Mouse (Mus musculus) hindbrain, embryonic 15.5 days (tissue): Measurements from ENCODE around the gene Leap2. TPM values are rescaled to one million over a fixed set of nuclear protein-coding genes. Genes with fewer than 3 reads are reported as not detected.

Source experiments
- ATAC-seq: fragments of 200-750 bp; cut with Nextera tagmentation; 2 replicates; pipeline ENCODE4 v1.8.0; 2017; ENCODE audit warnings: low read depth, moderate number of reproducible peaks, moderate TSS enrichment; ENCODE audit not compliant: low FRiP score
- H3K27ac ChIP-seq: fragments of 300-500 bp; sonication (generic); replicated peaks from 2 replicates; pipeline ENCODE4 v1.5.1; 2015; ENCODE audit warnings: mild to moderate bottlenecking, inconsistent platforms
- H3K27me3 ChIP-seq: fragments of 300-500 bp; sonication (generic); 2 replicates; pipeline ENCODE4 v1.6.1; 2015; ENCODE audit warnings: control low read depth, inconsistent platforms
- H3K36me3 ChIP-seq: fragments of 300-500 bp; sonication (generic); 2 replicates; pipeline ENCODE4 v1.6.1; 2015; ENCODE audit warnings: control low read depth, inconsistent platforms
- H3K4me1 ChIP-seq: fragments of 300-500 bp; sonication (generic); replicated peaks from 2 replicates; pipeline ENCODE4 v1.6.1; 2015; ENCODE audit warnings: control low read depth, inconsistent platforms
- H3K4me2 ChIP-seq: fragments of 300-500 bp; sonication (generic); 2 replicates; pipeline ENCODE4 v1.6.1; 2015; ENCODE audit warnings: moderate library complexity, mild to moderate bottlenecking, inconsistent platforms
- H3K4me3 ChIP-seq: fragments of 300-500 bp; sonication (generic); 2 replicates; pipeline ENCODE4 v1.5.1; 2015; ENCODE audit warnings: mild to moderate bottlenecking, inconsistent platforms
- H3K9ac ChIP-seq: fragments of 300-500 bp; sonication (generic); 2 replicates; pipeline ENCODE4 v1.6.1; 2015; ENCODE audit warnings: inconsistent platforms
- H3K9me3 ChIP-seq: fragments of 300-500 bp; sonication (generic); 2 replicates; pipeline ENCODE4 v1.6.1; 2016; ENCODE audit warnings: control low read depth, inconsistent platforms
- WGBS: fragments of 180-500 bp; shearing (Covaris S2); methylation state at CpG from one replicate; pipeline ENCODE4 v1.1.7; 2015; 5-methylcytosine and 5-hydroxymethylcytosine counted together
- polyA plus RNA-seq: library from polyadenylated mRNA; unstranded; fragments of >200 nt; fragmentation: Nextera tagmentation; extraction: Ambion mirVana; gene quantifications from 2 replicates; pipeline ENCODE4 v1.2.1, GENCODE M21; 2015

Gene Leap2
- 0.52 TPM in 1 of 2 replicates, not detected in the other for polyA plus RNA-seq

DNA sequence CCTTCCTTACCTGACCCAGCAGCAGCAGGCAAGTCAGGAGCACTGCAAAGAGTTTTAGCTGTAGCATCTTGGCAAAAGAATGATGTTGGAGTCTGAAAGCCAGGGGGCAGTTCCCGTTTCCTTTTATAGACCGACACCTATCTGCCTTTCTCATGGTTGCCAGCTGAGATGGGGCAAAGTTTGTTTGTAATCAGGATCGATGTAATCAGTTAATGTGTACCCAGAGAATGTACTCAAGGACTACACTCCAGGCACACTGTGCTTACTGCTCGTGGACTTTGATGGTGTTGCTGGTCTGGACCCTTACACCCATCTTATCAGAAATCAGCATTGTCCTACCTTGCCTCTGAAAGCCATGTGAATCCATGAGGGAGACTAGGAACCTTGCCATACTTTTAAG lies at the start of gene Leap2:
Gene Leap2, minus strand, starts transcription at position 135 of the 400 bp plus-strand sequence.
- ATAC-seq: no peak
- WGBS: 95% methylated on average over 4 of the region's 4 CpGs
- Histone ChIP-seq H3K27me3 (no peaks in the 10 kb centered on the region), H3K9me3 (no peaks in the 10 kb centered on the region), H3K9ac (no peak within 1 kb of the TSS), H3K36me3 (peaks cover 28% of the 10 kb centered on the region), H3K27ac (no peak within 1 kb of the TSS), H3K4me2 (no peak within 1 kb of the TSS), H3K4me3 (no peak within 1 kb of the TSS), H3K4me1 (no peaks in the 10 kb centered on the region)

DNA sequence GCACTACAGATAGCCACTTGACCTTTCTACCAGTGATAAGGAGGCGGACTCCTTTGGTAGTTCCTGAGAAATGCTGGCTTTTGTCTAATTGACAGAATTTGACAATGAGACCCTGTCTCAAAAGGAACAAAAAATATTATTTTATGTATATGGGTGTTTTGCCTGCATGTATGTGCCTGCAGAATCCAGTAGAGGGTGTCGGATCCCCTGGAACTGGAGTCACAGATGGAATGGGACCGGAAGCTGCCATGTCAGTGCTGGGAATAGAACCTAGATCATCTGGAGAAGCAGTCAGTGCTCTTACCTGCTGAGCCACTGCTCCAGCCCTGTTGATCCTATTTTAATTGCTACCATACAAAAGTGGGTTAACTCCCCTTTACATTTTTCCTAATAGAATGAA lies 49.7 kb upstream of the Leap2 start:
- Histone ChIP-seq H3K4me1 (peaks cover 21% of the 10 kb centered on the region), H3K4me3 (no peak overlapping the region), H3K9me3 (no peaks in the 10 kb centered on the region), H3K36me3 (no peaks in the 10 kb centered on the region), H3K9ac (no peak overlapping the region), H3K27ac (no peak overlapping the region), H3K27me3 (peaks cover 36% of the 10 kb centered on the region), H3K4me2 (no peak overlapping the region)
- no peak for ATAC-seq
- WGBS: 83% methylated on average over 3 of the region's 3 CpGs

DNA sequence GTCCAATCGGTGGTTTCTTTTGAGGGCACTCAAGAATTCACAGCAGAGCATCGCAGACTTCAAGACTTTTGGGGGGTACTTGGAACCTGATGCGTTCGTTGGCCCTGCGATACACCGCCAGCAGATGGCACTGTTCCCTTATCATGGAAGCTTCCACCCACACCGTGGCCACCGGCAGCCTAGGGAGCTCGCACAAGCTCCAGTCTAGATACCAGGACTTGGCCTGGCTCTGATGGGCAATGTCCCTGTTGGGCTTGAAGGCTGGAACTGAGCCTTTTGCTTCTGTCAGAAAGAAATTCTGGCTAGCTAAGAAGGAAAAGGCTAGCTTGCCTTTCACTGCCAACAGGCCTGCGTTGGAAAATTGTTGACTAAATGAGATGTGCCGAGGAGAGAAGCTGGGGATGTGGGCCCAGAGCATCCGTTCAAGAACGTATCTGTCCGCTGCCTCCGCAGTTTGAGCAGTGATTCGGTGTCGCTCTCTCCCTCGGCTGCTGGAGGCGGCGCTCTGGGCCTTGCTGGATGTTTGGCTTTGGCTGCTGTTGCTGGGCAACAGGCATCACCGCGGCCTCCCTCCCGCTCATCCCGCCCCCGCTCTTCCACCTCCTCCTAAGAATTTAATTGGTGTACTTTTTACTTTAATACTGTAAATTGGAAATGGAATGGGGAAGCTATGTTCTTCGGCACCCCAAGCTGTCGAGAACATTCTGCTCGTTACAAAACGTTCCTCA lies 47.2 kb upstream of the Leap2 start, which contains the start of gene Gm9837:
Gene Gm9837, minus strand, starts transcription at position 512 of the 728 bp plus-strand sequence.
- ATAC-seq: peak; percentile 81
- 2% methylated on average over 29 of the region's 29 CpGs for WGBS
- no peaks in the 10 kb centered on the region for H3K9me3 ChIP-seq
- 0 out of 2 replicates have a peak within 1 kb of the TSS, but pooled peaks have one; percentile 29 for H3K9ac ChIP-seq
- peaks cover 18% of the 10 kb centered on the region for H3K4me1 ChIP-seq
- H3K4me2 ChIP-seq: peak within 1 kb of the TSS; percentile 55
- H3K36me3 ChIP-seq: no peaks in the 10 kb centered on the region
- H3K4me3 ChIP-seq: peak within 1 kb of the TSS; percentile 21
- H3K27me3 ChIP-seq: peaks cover 35% of the 10 kb centered on the region
- H3K27ac ChIP-seq: peak within 1 kb of the TSS; percentile 55

DNA sequence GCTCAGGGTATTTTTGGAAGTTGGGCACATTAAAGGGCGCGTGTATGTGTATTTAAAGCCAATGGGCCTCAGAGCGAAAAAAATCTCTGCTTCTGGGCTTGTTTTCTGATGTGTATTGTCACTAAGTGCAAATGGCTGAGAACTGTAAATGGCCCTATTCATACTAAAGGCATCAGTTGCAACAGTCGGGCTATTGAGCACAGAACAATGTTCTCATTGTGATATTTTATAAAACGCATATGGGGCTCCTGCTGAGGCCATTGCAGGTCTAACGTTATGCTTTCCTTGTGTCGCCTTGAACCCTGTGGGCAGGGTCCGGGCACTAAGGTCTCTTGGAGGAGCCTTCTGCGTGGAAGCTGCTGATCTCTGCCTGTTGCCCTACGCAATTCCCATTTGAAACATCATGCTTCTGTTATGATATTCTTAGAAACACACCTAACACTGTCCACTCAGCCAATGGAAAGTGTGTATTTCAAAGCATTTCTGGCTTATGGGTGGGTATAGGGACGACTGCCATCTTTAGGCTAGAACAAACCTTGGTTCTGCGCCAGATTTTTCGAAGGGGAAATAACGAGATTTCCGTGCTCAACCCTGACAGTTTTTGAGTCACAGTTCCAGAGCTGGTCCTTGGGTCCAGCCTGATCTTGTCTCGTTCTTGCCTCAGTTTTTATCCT lies 46.5 kb upstream of the Leap2 start:
- H3K4me2 ChIP-seq: peak overlapping the region; percentile 55
- H3K36me3 ChIP-seq: no peaks in the 10 kb centered on the region
- no peak overlapping the region for H3K27ac ChIP-seq
- no peaks in the 10 kb centered on the region for H3K9me3 ChIP-seq
- H3K27me3 ChIP-seq: peaks cover 37% of the 10 kb centered on the region
- 31% methylated on average over 16 of the region's 16 CpGs for WGBS
- no peak for ATAC-seq
- no peak overlapping the region for H3K4me3 ChIP-seq
- no peak overlapping the region for H3K9ac ChIP-seq
- H3K4me1 ChIP-seq: peaks cover 18% of the 10 kb centered on the region

DNA sequence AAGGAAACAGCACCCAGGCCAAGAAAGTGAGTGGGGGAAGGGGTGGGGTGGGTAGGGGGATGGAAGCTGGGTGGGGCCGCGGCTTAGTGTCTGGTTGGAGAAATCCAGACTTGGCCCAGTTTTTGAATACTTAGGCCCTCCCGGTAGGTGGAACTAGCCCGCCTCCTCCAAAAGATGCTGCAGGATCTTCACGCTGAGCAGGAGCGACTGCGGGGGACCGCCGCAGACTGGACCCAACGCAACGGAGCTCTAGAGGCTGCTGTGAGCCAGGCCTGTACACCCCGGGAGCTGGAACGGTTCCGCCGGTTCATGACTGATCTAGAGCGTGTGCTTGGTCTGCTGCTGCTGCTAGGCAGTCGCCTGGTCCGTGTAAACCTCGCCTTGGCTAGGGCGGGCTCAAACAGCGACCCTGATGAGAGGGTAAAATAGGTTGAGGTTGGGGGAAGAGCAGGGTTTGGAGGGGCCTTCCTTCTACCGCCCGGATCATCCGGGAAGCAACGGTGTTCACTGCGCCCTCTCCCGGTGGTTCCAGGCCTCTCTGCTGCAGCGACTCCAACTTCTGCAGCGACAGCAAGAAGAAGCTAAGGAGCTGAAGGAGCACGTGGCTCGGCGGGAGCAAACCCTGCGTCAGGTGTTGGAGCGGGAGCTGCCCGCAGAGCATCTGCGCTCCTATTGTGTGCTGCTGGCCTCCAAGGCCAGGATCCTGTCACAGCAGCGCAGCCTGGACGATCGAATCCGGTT lies 43.4 kb upstream of the Leap2 start:
- Histone ChIP-seq H3K4me1 (peaks cover 30% of the 10 kb centered on the region), H3K9ac (peak overlapping the region; percentile 31; the same call in 1 of the 2 replicates), H3K4me3 (peak overlapping the region; percentile 33), H3K36me3 (no peaks in the 10 kb centered on the region), H3K4me2 (peak overlapping the region; percentile 59), H3K27me3 (peaks cover 55% of the 10 kb centered on the region), H3K27ac (no peak overlapping the region), H3K9me3 (no peaks in the 10 kb centered on the region)
- peak; percentile 53 for ATAC-seq
- WGBS: 6% methylated on average over 39 of the region's 40 CpGs

DNA sequence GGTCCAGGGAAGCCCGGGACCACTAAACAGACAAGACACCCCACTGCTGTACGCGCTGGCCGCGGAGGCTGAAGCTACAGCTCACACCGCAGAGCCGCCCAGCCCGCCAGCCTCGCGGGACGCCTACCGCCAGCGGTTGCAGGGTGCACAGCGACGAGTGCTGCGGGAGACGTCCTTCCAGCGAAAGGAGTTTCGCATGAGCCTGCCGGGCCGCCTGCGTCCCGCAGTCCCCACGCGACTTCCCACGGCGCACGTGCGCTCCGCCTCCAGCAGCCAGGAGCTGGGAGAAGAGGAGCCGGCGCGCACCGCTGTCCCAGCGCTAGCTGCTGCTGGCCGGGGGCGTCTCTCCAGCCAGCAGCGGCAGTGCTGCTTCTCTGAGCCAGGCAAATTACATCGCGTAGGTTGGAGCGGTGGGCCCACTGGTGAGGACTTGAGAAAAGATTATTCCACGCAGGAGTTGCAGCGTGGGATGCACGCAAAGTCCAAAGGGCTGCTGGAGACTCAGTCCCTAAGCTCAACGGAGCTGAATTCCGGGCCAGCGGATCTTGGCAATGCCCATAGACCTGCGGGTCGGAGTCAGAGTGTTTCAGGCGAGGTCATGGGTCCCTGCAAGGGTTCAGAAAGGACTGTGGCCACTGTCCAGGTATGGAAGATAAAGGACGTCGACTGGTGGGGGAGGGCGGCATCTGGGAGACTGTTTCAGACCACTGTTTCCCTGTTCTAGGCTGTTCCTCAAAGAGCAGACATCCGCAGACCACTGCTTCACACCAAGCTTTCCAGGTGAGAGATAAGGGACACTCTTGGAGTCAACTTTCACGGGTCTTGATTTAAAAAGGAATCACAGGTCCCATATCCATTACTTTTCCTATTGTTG lies 40.8 kb upstream of the Leap2 start:
- no peak for ATAC-seq
- 0 out of 2 replicates have a peak overlapping the region, but pooled peaks have one; percentile 4 for H3K9ac ChIP-seq
- H3K27ac ChIP-seq: no peak overlapping the region
- 7% methylated on average over 55 of the region's 55 CpGs for WGBS
- no peaks in the 10 kb centered on the region for H3K9me3 ChIP-seq
- H3K36me3 ChIP-seq: no peaks in the 10 kb centered on the region
- peaks cover 20% of the 10 kb centered on the region for H3K4me1 ChIP-seq
- H3K27me3 ChIP-seq: peaks cover 68% of the 10 kb centered on the region
- peak overlapping the region; percentile 84 for H3K4me2 ChIP-seq
- peak overlapping the region; percentile 42 for H3K4me3 ChIP-seq

DNA sequence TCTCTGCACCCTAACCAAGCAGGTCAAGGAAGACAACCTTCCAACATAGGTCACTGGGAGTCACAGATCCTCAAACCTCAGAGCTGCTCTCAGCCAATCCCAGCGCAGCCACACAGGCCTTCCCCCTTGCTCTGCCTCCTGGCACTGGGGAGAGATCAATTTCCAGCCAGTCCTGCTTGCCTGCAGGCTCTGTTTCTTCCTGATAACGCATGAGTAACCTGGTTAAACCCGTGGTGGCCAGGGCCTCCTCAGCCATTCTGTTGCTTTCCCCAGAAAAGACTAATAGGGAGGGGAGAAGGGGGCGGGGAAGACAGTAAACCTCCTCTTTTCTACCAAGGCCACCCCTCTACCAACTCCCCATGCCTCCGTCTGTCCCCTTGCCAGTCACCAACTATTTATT lies 38.8 kb upstream of the Leap2 start:
- WGBS: 23% methylated on average over 5 of the region's 5 CpGs

DNA sequence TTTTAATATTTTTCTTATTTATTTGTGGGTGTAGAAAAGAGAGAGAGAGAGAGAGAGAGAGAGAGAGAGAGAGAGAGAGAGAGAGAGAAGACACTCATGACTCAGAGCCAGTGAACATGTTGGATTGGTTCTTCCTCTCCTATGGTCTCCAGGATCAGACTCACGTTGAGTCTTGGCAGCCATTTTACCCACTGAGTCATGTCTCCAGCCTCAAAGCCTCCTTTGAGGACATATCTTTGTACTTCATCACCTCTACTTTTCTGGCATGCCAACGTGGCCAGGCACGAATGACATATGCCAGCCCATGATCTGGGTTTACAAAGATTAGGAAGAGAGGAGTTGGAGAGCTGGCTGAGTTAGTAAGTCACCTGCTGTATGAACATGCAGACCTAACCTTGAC lies 37.2 kb upstream of the Leap2 start:
- 88% methylated on average over 3 of the region's 3 CpGs for WGBS

More for the DNA sequence above, 38.8 kb upstream of the Leap2 start:
- no peaks in the 10 kb centered on the region for H3K36me3 ChIP-seq
- H3K4me2 ChIP-seq: no peak overlapping the region
- peaks cover 25% of the 10 kb centered on the region for H3K4me1 ChIP-seq
- no peaks in the 10 kb centered on the region for H3K9me3 ChIP-seq
- H3K9ac ChIP-seq: no peak overlapping the region
- H3K27me3 ChIP-seq: peaks cover 80% of the 10 kb centered on the region
- ATAC-seq: no peak
- no peak overlapping the region for H3K27ac ChIP-seq
- no peak overlapping the region for H3K4me3 ChIP-seq

DNA sequence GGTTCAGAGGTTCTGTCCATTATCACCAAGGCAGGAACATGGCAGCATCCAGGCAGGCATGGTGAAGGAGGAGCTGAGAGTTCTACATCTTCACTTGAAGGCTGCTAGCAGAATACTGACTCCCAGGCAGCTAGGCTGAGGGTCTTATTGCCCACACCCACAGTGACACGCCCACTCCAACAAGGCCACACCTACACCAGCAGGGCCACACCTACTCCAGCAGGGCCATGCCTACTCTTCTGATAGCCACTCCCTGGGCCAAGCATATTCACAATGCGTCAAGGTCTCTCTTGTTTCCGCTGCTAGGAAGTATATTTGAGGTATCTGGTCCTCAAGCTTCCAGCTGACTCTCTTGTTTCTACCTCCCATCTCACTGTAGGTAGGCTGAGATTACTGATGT lies 36.0 kb upstream of the Leap2 start:
- peaks cover 18% of the 10 kb centered on the region for H3K4me1 ChIP-seq
- 54% methylated on average over 3 of the region's 3 CpGs for WGBS
- H3K4me2 ChIP-seq: no peak overlapping the region
- no peaks in the 10 kb centered on the region for H3K36me3 ChIP-seq
- H3K4me3 ChIP-seq: no peak overlapping the region
- H3K27ac ChIP-seq: no peak overlapping the region
- no peaks in the 10 kb centered on the region for H3K9me3 ChIP-seq
- H3K9ac ChIP-seq: no peak overlapping the region
- no peak for ATAC-seq
- peaks cover 76% of the 10 kb centered on the region for H3K27me3 ChIP-seq

More for the DNA sequence above, 37.2 kb upstream of the Leap2 start:
- Histone ChIP-seq H3K4me1 (peaks cover 19% of the 10 kb centered on the region), H3K27ac (no peak overlapping the region), H3K36me3 (no peaks in the 10 kb centered on the region), H3K27me3 (peaks cover 86% of the 10 kb centered on the region), H3K9me3 (no peaks in the 10 kb centered on the region), H3K4me2 (no peak overlapping the region), H3K4me3 (no peak overlapping the region), H3K9ac (no peak overlapping the region)
- no peak for ATAC-seq

DNA sequence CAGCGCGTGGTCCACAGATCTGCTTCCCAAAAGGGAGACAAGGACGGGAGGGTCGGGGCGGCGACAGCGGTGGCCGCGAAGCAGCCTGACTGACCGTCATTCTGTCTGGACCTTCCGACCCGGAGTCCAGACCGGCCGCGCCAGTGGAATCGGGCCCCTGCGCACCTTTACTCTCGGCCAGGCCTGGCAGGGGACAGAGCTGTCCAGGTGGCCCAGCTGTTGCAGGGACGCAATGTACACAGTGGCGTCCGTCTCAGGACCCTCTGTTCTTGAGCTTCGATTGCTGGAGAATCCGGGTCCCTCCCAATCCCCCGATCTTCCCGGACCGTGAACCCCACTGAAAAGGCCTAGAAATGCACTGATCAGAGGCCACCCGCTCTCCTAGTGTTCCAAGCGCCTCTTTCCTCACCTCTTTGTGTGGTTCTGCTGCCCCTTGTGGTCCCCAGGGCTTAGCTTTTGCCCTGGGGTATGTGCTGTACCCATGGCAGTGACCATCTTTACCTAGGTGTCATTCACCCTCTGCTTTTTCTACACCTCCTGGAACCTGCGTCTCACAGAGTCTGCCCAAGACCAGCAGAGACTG lies 34.5 kb upstream of the Leap2 start:
- Histone ChIP-seq H3K4me3 (peak overlapping the region; percentile 36), H3K27me3 (peaks cover 60% of the 10 kb centered on the region), H3K27ac (no peak overlapping the region), H3K9me3 (no peaks in the 10 kb centered on the region), H3K9ac (peak overlapping the region; percentile 32), H3K36me3 (no peaks in the 10 kb centered on the region), H3K4me2 (peak overlapping the region; percentile 67), H3K4me1 (peaks cover 8% of the 10 kb centered on the region)
- 8% methylated on average over 29 of the region's 29 CpGs for WGBS
- ATAC-seq: 0 out of 2 replicates have a peak, but pooled peaks have one; percentile 19
